Mouse (Mus musculus) kidney, adult 2 months (tissue): Measurements from ENCODE around the gene Apoa4. TPM values are rescaled to one million over a fixed set of nuclear protein-coding genes. Genes with fewer than 3 reads are reported as not detected.

Experiments
- DNase-seq: peaks from one replicate; pipeline ENCODE4 v3.0.0; 2021
- H3K27ac ChIP-seq: fragments of 200-500 bp; 2 replicates; pipeline ENCODE4 v1.5.1; 2012; ENCODE audit warnings: low read depth, low read length, control low read depth, inconsistent platforms; ENCODE audit not compliant: insufficient read depth
- H3K27me3 ChIP-seq: fragments of 200-500 bp; replicated peaks from 2 replicates; pipeline ENCODE4 v1.6.1; 2012; ENCODE audit warnings: mild to moderate bottlenecking, moderate library complexity, low read length, inconsistent platforms; ENCODE audit not compliant: control insufficient read depth, insufficient read depth
- H3K36me3 ChIP-seq: fragments of 200-500 bp; 2 replicates; pipeline ENCODE4 v1.6.1; 2012; ENCODE audit warnings: mild to moderate bottlenecking, moderate library complexity, low read length, inconsistent platforms; ENCODE audit not compliant: control insufficient read depth, insufficient read depth
- H3K4me1 ChIP-seq: fragments of 200-500 bp; 2 replicates; pipeline ENCODE4 v1.6.1; 2011; ENCODE audit warnings: low read length; ENCODE audit not compliant: control insufficient read depth, insufficient read depth
- H3K4me3 ChIP-seq: fragments of 200-500 bp; 2 replicates; pipeline ENCODE4 v1.5.1; 2011; ENCODE audit warnings: mild to moderate bottlenecking, low read depth, low read length, control low read depth; ENCODE audit not compliant: insufficient read depth
- CTCF ChIP-seq: fragments of 200-500 bp; conservative IDR thresholded peaks from 2 replicates; pipeline ENCODE4 v1.5.1; 2011; ENCODE audit warnings: low read depth, mild to moderate bottlenecking, control low read depth, low read length, moderate library complexity, mixed read lengths; ENCODE audit not compliant: insufficient read depth, insufficient read length
- POLR2A ChIP-seq: fragments of 200-500 bp; IDR thresholded peaks from one replicate; pipeline ENCODE4 v1.6.1; 2011; ENCODE audit warnings: low read depth, low read length, control low read depth
- WGBS: fragments of 180-500 bp; shearing (Covaris S2); methylation state at CpG from one replicate; pipeline ENCODE4 v1.1.7; 2018; 5-methylcytosine and 5-hydroxymethylcytosine counted together
- polyA plus RNA-seq: library from polyadenylated mRNA; depleted of rRNA; stranded (reverse); fragments of >200 nt; gene quantifications from 2 replicates; pipeline ENCODE4 v1.2.3, GENCODE M21; 2012

Apoa4 gene
- polyA plus RNA-seq, 1 experiment = 5.7 TPM

- Histone ChIP-seq H3K36me3 (peaks cover 4% of the 10 kb centered on the region), H3K27me3 (no peaks in the 10 kb centered on the region), H3K4me1 (no peaks in the 10 kb centered on the region), H3K4me3 (no peak overlapping the region), H3K27ac (no peak overlapping the region)
- WGBS = 77% methylated on average over 7 of the region's 7 CpGs
- TF ChIP-seq CTCF (no peak), POLR2A (no peak)
- DNase-seq = no peak
Measured at GRCm38 (mm10) chr9:46198936-46199335, 41.6 kb upstream of the Apoa4 start.

- no peak for DNase-seq
- peaks cover 7% of the 10 kb centered on the region for H3K36me3 ChIP-seq
- no peaks in the 10 kb centered on the region for H3K27me3 ChIP-seq
- H3K27ac ChIP-seq = no peak overlapping the region
- TF ChIP-seq CTCF (no peak), POLR2A (no peak)
- no peak overlapping the region for H3K4me3 ChIP-seq
- 77% methylated on average over 2 of the region's 2 CpGs for WGBS
- no peaks in the 10 kb centered on the region for H3K4me1 ChIP-seq
Measured at GRCm38 (mm10) chr9:46199609-46200008, 40.9 kb upstream of the Apoa4 start.

DNA sequence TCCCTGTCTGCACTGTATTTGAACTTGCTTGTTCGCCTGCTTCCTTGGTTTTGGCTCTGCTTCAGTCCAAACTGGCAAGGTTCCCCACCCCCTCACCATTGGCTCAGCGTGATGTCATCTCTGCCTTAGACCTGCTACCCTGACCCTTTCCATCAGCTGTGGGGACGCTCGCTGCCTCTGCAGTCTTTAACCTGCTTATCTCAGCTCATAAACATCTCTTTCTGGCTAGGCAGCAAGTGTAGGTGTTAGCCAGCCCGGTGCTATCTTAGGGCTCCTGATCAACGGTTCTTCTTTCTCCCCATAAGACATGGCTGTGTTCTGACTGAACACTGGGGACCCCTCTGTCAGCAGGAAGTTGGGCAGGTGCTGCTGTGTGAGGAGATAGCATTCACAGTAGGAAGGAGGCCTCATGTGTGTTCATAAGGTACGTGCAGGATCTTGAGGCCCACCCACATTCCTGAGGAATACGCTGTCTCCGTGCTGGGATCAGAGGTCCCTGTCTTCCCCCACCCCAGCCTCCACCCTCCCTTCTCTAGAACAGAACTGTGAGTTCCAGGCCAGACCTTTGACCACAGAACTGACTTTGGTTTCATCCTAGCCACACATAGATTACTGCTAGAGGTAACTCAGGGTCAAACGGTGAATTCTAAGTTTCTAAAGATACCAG is 33.5 kb upstream of the Apoa4 start:
- peak overlapping the region; percentile 60 for H3K27ac ChIP-seq
- no peaks in the 10 kb centered on the region; the same call in 1 of the 2 replicates for H3K4me1 ChIP-seq
- TF ChIP-seq CTCF (no peak), POLR2A (no peak)
- peak; percentile 88 for DNase-seq
- WGBS = 52% methylated on average over 10 of the region's 10 CpGs
- H3K4me3 ChIP-seq = no peak overlapping the region
- H3K27me3 ChIP-seq = no peaks in the 10 kb centered on the region
- H3K36me3 ChIP-seq = 0 out of 2 replicates have a peak, but pooled peaks cover 3% of the 10 kb centered on the region

DNA sequence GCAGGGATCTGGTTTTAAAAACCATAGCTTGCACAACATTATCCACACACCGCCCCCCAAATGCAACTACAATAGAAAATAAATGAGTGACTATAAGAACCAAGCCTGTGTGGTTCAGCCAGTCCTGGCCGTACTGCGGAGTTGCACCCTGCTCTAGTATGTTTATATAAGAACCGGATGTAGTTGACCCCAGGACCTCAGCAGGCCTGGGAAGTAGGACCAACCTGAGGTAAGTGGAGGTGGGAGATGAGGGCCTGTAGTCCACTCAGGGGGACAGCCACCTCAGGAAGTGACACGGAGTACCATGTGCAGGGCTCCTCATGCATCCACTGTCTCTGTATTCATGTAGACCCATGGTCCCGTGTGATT is 33.0 kb upstream of the Apoa4 start:
- DNase-seq = no peak
- TF ChIP-seq CTCF (no peak), POLR2A (no peak)
- Histone ChIP-seq H3K4me1 (no peaks in the 10 kb centered on the region; the same call in 1 of the 2 replicates), H3K36me3 (0 out of 2 replicates have a peak, but pooled peaks cover 3% of the 10 kb centered on the region), H3K4me3 (no peak overlapping the region), H3K27ac (0 out of 2 replicates have a peak overlapping the region, but pooled peaks have one; percentile 37), H3K27me3 (no peaks in the 10 kb centered on the region)
- WGBS = 57% methylated on average over 6 of the region's 6 CpGs

DNA sequence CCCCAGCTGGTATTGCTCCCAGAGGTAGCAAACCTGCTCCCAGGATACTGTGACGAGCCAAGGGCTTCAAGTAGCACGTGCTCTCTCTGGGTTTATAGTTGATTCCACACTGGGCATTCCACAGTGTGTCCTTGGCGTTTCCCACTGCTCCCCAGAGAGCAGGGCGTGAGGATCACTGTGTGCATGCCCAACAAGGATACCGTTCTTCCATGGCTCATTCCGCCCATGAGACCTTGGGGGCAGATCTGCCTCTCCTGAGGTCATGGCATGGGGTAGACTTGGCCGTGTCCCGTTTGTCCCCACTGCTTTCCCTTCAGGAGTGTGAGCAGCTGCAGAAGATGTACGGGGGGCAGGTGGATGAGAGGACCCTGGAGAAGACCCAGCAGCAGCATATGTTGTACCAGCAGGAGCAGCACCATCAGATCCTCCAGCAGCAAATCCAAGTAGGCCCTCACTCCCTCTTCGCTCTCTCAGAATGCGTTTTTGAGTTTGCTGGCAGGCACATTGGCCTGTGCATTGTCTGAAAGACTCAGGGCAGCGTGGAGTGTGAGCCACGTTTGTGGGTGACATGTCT is 32.0 kb upstream of the Apoa4 start:
- Histone ChIP-seq H3K4me3 (no peak overlapping the region), H3K27me3 (no peaks in the 10 kb centered on the region), H3K36me3 (0 out of 2 replicates have a peak, but pooled peaks cover 3% of the 10 kb centered on the region), H3K27ac (no peak overlapping the region), H3K4me1 (no peaks in the 10 kb centered on the region; the same call in 1 of the 2 replicates)
- no peak for TF ChIP-seq POLR2A
- TF ChIP-seq CTCF = no peak
- WGBS = 83% methylated on average over 13 of the region's 13 CpGs
- DNase-seq = no peak

- H3K4me1 ChIP-seq = no peaks in the 10 kb centered on the region; the same call in 1 of the 2 replicates
- TF ChIP-seq POLR2A (no peak), CTCF (no peak)
- DNase-seq = no peak
- 90% methylated on average over 12 of the region's 12 CpGs for WGBS
- no peak overlapping the region for H3K4me3 ChIP-seq
- no peaks in the 10 kb centered on the region for H3K36me3 ChIP-seq
- no peaks in the 10 kb centered on the region for H3K27me3 ChIP-seq
- H3K27ac ChIP-seq = no peak overlapping the region
Measured at GRCm38 (mm10) chr9:46210473-46210872, 30.0 kb upstream of the Apoa4 start.

DNA sequence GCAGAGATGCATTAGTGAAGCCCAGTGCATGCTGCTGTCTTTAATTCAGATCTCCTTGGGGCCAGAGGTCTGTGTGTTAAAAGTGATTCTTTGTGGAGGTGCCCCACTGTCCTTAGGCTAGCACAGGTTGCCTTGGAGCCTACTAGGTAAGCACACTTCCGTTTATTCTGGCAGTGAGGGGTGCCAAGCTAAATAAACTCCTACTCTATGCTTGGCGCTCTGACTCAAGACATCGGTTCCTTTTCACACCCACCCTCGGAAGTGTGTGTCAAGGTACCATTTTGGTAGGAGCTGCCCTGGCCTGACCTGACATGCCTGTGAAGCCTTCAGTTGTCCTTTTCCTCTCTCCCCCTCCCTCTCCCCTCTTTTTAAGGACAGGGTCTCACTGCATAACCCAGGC is 26.2 kb upstream of the Apoa4 start:
- H3K27ac ChIP-seq = no peak overlapping the region
- no peak for DNase-seq
- no peaks in the 10 kb centered on the region for H3K36me3 ChIP-seq

More for the DNA sequence above, 26.2 kb upstream of the Apoa4 start:
- 66% methylated on average over 4 of the region's 4 CpGs for WGBS
- no peak for TF ChIP-seq POLR2A
- Histone ChIP-seq H3K27me3 (no peaks in the 10 kb centered on the region), H3K4me3 (no peak overlapping the region), H3K4me1 (no peaks in the 10 kb centered on the region)
